Mouse (Mus musculus) forebrain, embryonic 13.5 days (tissue): ENCODE measurements around the gene Cic. TPM values are rescaled to one million over a fixed set of nuclear protein-coding genes. Genes with fewer than 3 reads are reported as not detected.
A peak's percentile ranks its signal among the peaks of the same experiment; 100 is the strongest.

Experiments
- ATAC-seq: fragments of 200-750 bp; cut with Nextera tagmentation; 2 replicates; pipeline ENCODE4 v1.8.0; 2017
- H3K27ac ChIP-seq: fragments of 300-500 bp; sonication (generic); 2 replicates; pipeline ENCODE4 v1.5.1; 2015; ENCODE audit warnings: inconsistent platforms, mild to moderate bottlenecking, moderate library complexity
- H3K27me3 ChIP-seq: fragments of 300-500 bp; sonication (generic); 2 replicates; pipeline ENCODE4 v1.6.1; 2015; ENCODE audit warnings: mild to moderate bottlenecking, inconsistent platforms
- H3K36me3 ChIP-seq: fragments of 300-500 bp; sonication (generic); 2 replicates; pipeline ENCODE4 v1.6.1; 2015; ENCODE audit warnings: mild to moderate bottlenecking, inconsistent platforms; ENCODE audit not compliant: poor library complexity, severe bottlenecking
- H3K4me1 ChIP-seq: fragments of 300-500 bp; sonication (generic); 2 replicates; pipeline ENCODE4 v1.6.1; 2015; ENCODE audit warnings: inconsistent platforms
- H3K4me2 ChIP-seq: fragments of 300-500 bp; sonication (generic); 2 replicates; pipeline ENCODE4 v1.6.1; 2015; ENCODE audit warnings: inconsistent platforms, mild to moderate bottlenecking, moderate library complexity
- H3K4me3 ChIP-seq: fragments of 300-500 bp; sonication (generic); 2 replicates; pipeline ENCODE4 v1.5.1; 2015; ENCODE audit warnings: mild to moderate bottlenecking, inconsistent platforms
- H3K9ac ChIP-seq: fragments of 300-500 bp; sonication (generic); 2 replicates; pipeline ENCODE4 v1.6.1; 2015; ENCODE audit warnings: mild to moderate bottlenecking, inconsistent platforms
- H3K9me3 ChIP-seq: fragments of 300-500 bp; sonication (generic); replicated peaks from 2 replicates; pipeline ENCODE4 v1.6.1; 2016; ENCODE audit warnings: inconsistent platforms
- WGBS: fragments of 180-500 bp; shearing (Covaris S2); methylation state at CpG from one replicate; pipeline ENCODE4 v1.1.7; 2015; 5-methylcytosine and 5-hydroxymethylcytosine counted together
- polyA plus RNA-seq: library from polyadenylated mRNA; unstranded; fragments of >200 nt; fragmentation: Nextera tagmentation; extraction: Ambion mirVana; gene quantifications from 2 replicates; pipeline ENCODE4 v1.2.1, GENCODE M21; 2015

The Cic gene
- polyA plus RNA-seq, 1 experiment from 2014 or later, result 47.0 TPM

GRCm38 (mm10) chr7:25233061-25233460, 34.4 kb upstream of the Cic start:
- Histone ChIP-seq H3K4me2 (no peak overlapping the region), H3K27me3 (no peaks in the 10 kb centered on the region), H3K4me1 (peaks cover 25% of the 10 kb centered on the region), H3K4me3 (no peak overlapping the region), H3K27ac (no peak overlapping the region), H3K9ac (no peak overlapping the region), H3K9me3 (no peaks in the 10 kb centered on the region), H3K36me3 (peaks cover 72% of the 10 kb centered on the region)
- ATAC-seq, result no peak
- 80% methylated on average over 2 of the region's 2 CpGs for whole genome bisulfite sequencing

- peaks cover 39% of the 10 kb centered on the region for H3K4me1 ChIP-seq
- no peaks in the 10 kb centered on the region for H3K9me3 ChIP-seq
- 0 out of 2 replicates have a peak overlapping the region, but pooled peaks have one; percentile 81 for H3K4me3 ChIP-seq
- H3K27ac ChIP-seq, result no peak overlapping the region
- H3K27me3 ChIP-seq, result no peaks in the 10 kb centered on the region
- no peak for ATAC-seq
- whole genome bisulfite sequencing, result 92% methylated on average over 5 of the region's 5 CpGs
- H3K36me3 ChIP-seq, result peaks cover 48% of the 10 kb centered on the region
- peak overlapping the region; percentile 98; the same call in 1 of the 2 replicates for H3K9ac ChIP-seq
- peak overlapping the region; percentile 80; the same call in 1 of the 2 replicates for H3K4me2 ChIP-seq
Observed at GRCm38 (mm10) chr7:25235526-25235925, 32.0 kb upstream of the Cic start.

GRCm38 (mm10) chr7:25237249-25238014, 30.1 kb upstream of the Cic start, which contains the start of gene Gsk3a:
Gsk3a (minus strand) TSS chr7:25237851.
- WGBS, result under 1% methylated on average over 48 of the region's 76 CpGs
- peak within 1 kb of the TSS; percentile 76 for H3K27ac ChIP-seq
- H3K4me2 ChIP-seq, result peak within 1 kb of the TSS; percentile 80
- peak within 1 kb of the TSS; percentile 81 for H3K4me3 ChIP-seq
- H3K4me1 ChIP-seq, result peaks cover 39% of the 10 kb centered on the region
- peaks cover 28% of the 10 kb centered on the region for H3K36me3 ChIP-seq
- H3K9me3 ChIP-seq, result no peaks in the 10 kb centered on the region
- H3K27me3 ChIP-seq, result no peaks in the 10 kb centered on the region
- peak within 1 kb of the TSS; percentile 98 for H3K9ac ChIP-seq
- peak; percentile 89 for ATAC-seq

- Histone ChIP-seq H3K9ac (peak overlapping the region; percentile 98; the same call in 1 of the 2 replicates), H3K9me3 (no peaks in the 10 kb centered on the region), H3K4me1 (peaks cover 39% of the 10 kb centered on the region), H3K27ac (peak overlapping the region; percentile 76), H3K36me3 (peaks cover 26% of the 10 kb centered on the region), H3K27me3 (no peaks in the 10 kb centered on the region), H3K4me2 (peak overlapping the region; percentile 80), H3K4me3 (peak overlapping the region; percentile 81)
- ATAC-seq, result peak; percentile 91
- under 1% methylated on average over 23 of the region's 23 CpGs for WGBS
Observed at GRCm38 (mm10) chr7:25238015-25238706, 29.3 kb upstream of the Cic start.

GRCm38 (mm10) chr7:25238829-25239623, 28.5 kb upstream of the Cic start:
- peaks cover 24% of the 10 kb centered on the region for H3K36me3 ChIP-seq
- peak; percentile 60 for ATAC-seq
- peak overlapping the region; percentile 80 for H3K4me2 ChIP-seq
- H3K27ac ChIP-seq, result peak overlapping the region; percentile 76
- H3K9ac ChIP-seq, result 0 out of 2 replicates have a peak overlapping the region, but pooled peaks have one; percentile 4
- H3K4me3 ChIP-seq, result peak overlapping the region; percentile 81
- no peaks in the 10 kb centered on the region for H3K9me3 ChIP-seq
- H3K27me3 ChIP-seq, result no peaks in the 10 kb centered on the region
- 4% methylated on average over 30 of the region's 30 CpGs for WGBS
- H3K4me1 ChIP-seq, result peaks cover 39% of the 10 kb centered on the region

- H3K9ac ChIP-seq, result no peak overlapping the region
- WGBS, result 69% methylated on average over 7 of the region's 7 CpGs
- ATAC-seq, result no peak
- peaks cover 30% of the 10 kb centered on the region for H3K4me1 ChIP-seq
- H3K4me3 ChIP-seq, result no peak overlapping the region
- H3K9me3 ChIP-seq, result no peaks in the 10 kb centered on the region
- H3K27ac ChIP-seq, result no peak overlapping the region
- H3K27me3 ChIP-seq, result no peaks in the 10 kb centered on the region
- no peak overlapping the region for H3K4me2 ChIP-seq
- H3K36me3 ChIP-seq, result peaks cover 27% of the 10 kb centered on the region
Observed at GRCm38 (mm10) chr7:25240631-25241030, 26.9 kb upstream of the Cic start.

- peaks cover 30% of the 10 kb centered on the region for H3K4me1 ChIP-seq
- H3K9me3 ChIP-seq, result no peaks in the 10 kb centered on the region
- no peaks in the 10 kb centered on the region for H3K27me3 ChIP-seq
- H3K36me3 ChIP-seq, result peaks cover 27% of the 10 kb centered on the region
- peak overlapping the region; percentile 19; the same call in 1 of the 2 replicates for H3K27ac ChIP-seq
- no peak overlapping the region for H3K4me3 ChIP-seq
- H3K9ac ChIP-seq, result 0 out of 2 replicates have a peak overlapping the region, but pooled peaks have one; percentile 3
- WGBS, result 31% methylated on average over 2 of the region's 2 CpGs
- H3K4me2 ChIP-seq, result no peak overlapping the region
- ATAC-seq, result no peak
Observed at GRCm38 (mm10) chr7:25241062-25241461, 26.4 kb upstream of the Cic start.

- no peak for ATAC-seq
- WGBS, result 95% methylated on average over 4 of the region's 4 CpGs
- no peak overlapping the region for H3K4me2 ChIP-seq
- peaks cover 27% of the 10 kb centered on the region for H3K36me3 ChIP-seq
- no peaks in the 10 kb centered on the region for H3K27me3 ChIP-seq
- H3K4me1 ChIP-seq, result peaks cover 43% of the 10 kb centered on the region
- no peak overlapping the region for H3K9ac ChIP-seq
- no peak overlapping the region for H3K4me3 ChIP-seq
- no peak overlapping the region for H3K27ac ChIP-seq
- H3K9me3 ChIP-seq, result no peaks in the 10 kb centered on the region
Observed at GRCm38 (mm10) chr7:25243361-25243760, 24.1 kb upstream of the Cic start.

- WGBS, result 89% methylated on average over 30 of the region's 30 CpGs
- no peak overlapping the region for H3K4me3 ChIP-seq
- H3K4me1 ChIP-seq, result peaks cover 38% of the 10 kb centered on the region
- no peak overlapping the region for H3K9ac ChIP-seq
- no peak overlapping the region for H3K4me2 ChIP-seq
- H3K27ac ChIP-seq, result no peak overlapping the region
- H3K27me3 ChIP-seq, result no peaks in the 10 kb centered on the region
- peaks cover 27% of the 10 kb centered on the region for H3K36me3 ChIP-seq
- no peaks in the 10 kb centered on the region for H3K9me3 ChIP-seq
- no peak for ATAC-seq
Observed at GRCm38 (mm10) chr7:25244562-25245369, 22.7 kb upstream of the Cic start.

- 61% methylated on average over 20 of the region's 20 CpGs for WGBS
- peak overlapping the region; percentile 85 for H3K4me3 ChIP-seq
- peak overlapping the region; percentile 95 for H3K27ac ChIP-seq
- peaks cover 43% of the 10 kb centered on the region for H3K4me1 ChIP-seq
- H3K9ac ChIP-seq, result peak overlapping the region; percentile 86
- H3K36me3 ChIP-seq, result peaks cover 27% of the 10 kb centered on the region
- H3K27me3 ChIP-seq, result no peaks in the 10 kb centered on the region
- H3K4me2 ChIP-seq, result peak overlapping the region; percentile 96
- no peak for ATAC-seq
- H3K9me3 ChIP-seq, result no peaks in the 10 kb centered on the region
Observed at GRCm38 (mm10) chr7:25246079-25246758, 21.3 kb upstream of the Cic start.

- Histone ChIP-seq H3K4me2 (peak overlapping the region; percentile 96), H3K36me3 (peaks cover 27% of the 10 kb centered on the region), H3K27ac (peak overlapping the region; percentile 95), H3K4me1 (peaks cover 48% of the 10 kb centered on the region), H3K9ac (peak overlapping the region; percentile 86), H3K9me3 (no peaks in the 10 kb centered on the region), H3K27me3 (no peaks in the 10 kb centered on the region), H3K4me3 (peak overlapping the region; percentile 85)
- 42% methylated on average over 4 of the region's 4 CpGs for WGBS
- no peak for ATAC-seq
Observed at GRCm38 (mm10) chr7:25246759-25247137, 20.8 kb upstream of the Cic start.
